Mouse (Mus musculus): Measurements from ENCODE around the gene Cacnb1. TPM values are rescaled to one million over a fixed set of nuclear protein-coding genes. Genes with fewer than 3 reads are reported as not detected.

The Cacnb1 gene
- total and polyA plus RNA-seq, 3 experiments = 2.3 to 4.4 TPM; not detected in 1

GRCm38 (mm10) chr11:98040975-98041374 lies 18.1 kb upstream of the Cacnb1 start:
- Histone ChIP-seq H3K27ac (ENCODE audit: control insufficient read depth, low read depth, low read length) (no peak overlapping the region), H3K4me1 (ENCODE audit: control insufficient read depth in 1 of 2, insufficient read depth in 2 of 2, low read length in 2 of 2) (peaks cover 0 to 11% of the 10 kb centered on the region in 2 experiments; a peak in 1 of 4 replicates), H3K9ac (ENCODE audit: control insufficient read depth, low read depth, low read length, poor library complexity, severe bottlenecking) (no peak overlapping the region), H3K79me2 (ENCODE audit: control insufficient read depth, insufficient read depth, low read length, poor library complexity) (no peaks in the 10 kb centered on the region), H3K4me3 (ENCODE audit: control insufficient read depth in 1 of 2, insufficient read depth in 1 of 2, low read depth in 2 of 2, low read length in 2 of 2) (no peak overlapping the region), H3K27me3 (ENCODE audit: control insufficient read depth in 1 of 2, insufficient read depth in 2 of 2, low read length in 2 of 2) (no peaks in the 10 kb centered on the region), H3K9me3 (replicated peaks; ENCODE audit: insufficient read depth, low read length) (no peaks in the 10 kb centered on the region), H3K36me3 (ENCODE audit: control insufficient read depth in 1 of 2, insufficient read depth in 2 of 2, low read length in 2 of 2) (no peaks in the 10 kb centered on the region)
- no peak for DNase-seq (ENCODE audit: low read depth, low spot score)
- TF ChIP-seq KAT2A (conservative IDR thresholded peaks at IDR 0.05; ENCODE audit: low read depth, low read length) = no peak
- no peak for TF ChIP-seq MYB (IDR thresholded peaks at IDR 0.05; ENCODE audit: low read depth, low read length)
- no peak for TF ChIP-seq TBP (IDR thresholded peaks at IDR 0.05; ENCODE audit: low read depth, low read length)
- TF ChIP-seq HCFC1 (IDR thresholded peaks at IDR 0.05; ENCODE audit: low read depth, low read length) = no peak
- TF ChIP-seq ZC3H11A (IDR thresholded peaks at IDR 0.05; ENCODE audit: low read depth, low read length) = no peak
- no peak for TF ChIP-seq ZMIZ1 (IDR thresholded peaks at IDR 0.05; ENCODE audit: low read depth, low read length)
- TF ChIP-seq ETS1 (IDR thresholded peaks at IDR 0.05; ENCODE audit: low read depth, low read length) = no peak
- no peak for TF ChIP-seq USF1 (IDR thresholded peaks at IDR 0.05; ENCODE audit: low read depth, low read length)

DNA sequence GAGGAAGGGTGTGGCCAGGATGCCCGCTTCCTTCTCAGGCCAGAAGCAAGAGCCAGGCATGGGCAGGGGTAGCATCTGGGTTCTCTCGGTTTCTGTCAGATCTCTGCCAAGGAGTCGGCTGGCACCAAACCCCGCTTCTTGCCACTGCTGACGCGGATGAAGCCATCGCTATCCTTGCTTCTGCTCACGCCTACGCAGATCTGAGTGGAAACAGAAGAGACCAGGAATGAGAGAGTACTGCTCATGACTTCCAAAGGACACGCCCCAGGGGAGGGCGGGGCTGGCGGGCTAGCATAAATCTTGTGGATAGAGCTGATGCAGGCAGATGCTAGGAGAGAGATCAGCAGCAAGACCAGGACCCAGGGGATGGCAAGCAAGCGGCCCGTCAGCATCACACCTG lies 15.0 kb upstream of the Cacnb1 start:
- peak; percentile 30 for DNase-seq (ENCODE audit: low read depth, low spot score)
- no peak for TF ChIP-seq CHD1 (IDR thresholded peaks at IDR 0.05; ENCODE audit: low read depth, low read length)
- TF ChIP-seq RCOR1 (IDR thresholded peaks at IDR 0.05; ENCODE audit: low read depth, low read length) = no peak
- TF ChIP-seq BHLHE40 (IDR thresholded peaks at IDR 0.05; ENCODE audit: borderline replicate concordance, low read depth, low read length) = no peak
- no peak for TF ChIP-seq MYC (IDR thresholded peaks at IDR 0.05; ENCODE audit: low read depth, low read length)
- TF ChIP-seq CTCF (IDR thresholded peaks at IDR 0.05 in 2 of 3, conservative IDR thresholded peaks at IDR 0.05 in 1 of 3; ENCODE audit: control insufficient read depth in 1 of 3, insufficient read depth in 1 of 3, low read depth in 2 of 3, low read length in 3 of 3, poor library complexity in 1 of 3, severe bottlenecking in 1 of 3) = no peak
- no peak for TF ChIP-seq NELFE (IDR thresholded peaks at IDR 0.05; ENCODE audit: low read depth, low read length)
- TF ChIP-seq MAZ (IDR thresholded peaks at IDR 0.05; ENCODE audit: low read depth, low read length) = no peak
- no peak for TF ChIP-seq E2F4 (IDR thresholded peaks at IDR 0.05; ENCODE audit: borderline replicate concordance, low read depth, low read length)
- TF ChIP-seq TCF12 (IDR thresholded peaks at IDR 0.05; ENCODE audit: low read depth, low read length) = no peak
- no peak for TF ChIP-seq MXI1 (IDR thresholded peaks at IDR 0.05; ENCODE audit: low read depth, low read length)
- no peak for TF ChIP-seq TBP (IDR thresholded peaks at IDR 0.05; ENCODE audit: low read depth, low read length)
- TF ChIP-seq USF2 (IDR thresholded peaks at IDR 0.05; ENCODE audit: borderline replicate concordance in 1 of 2, insufficient read depth in 1 of 2, low read depth in 1 of 2, low read length in 2 of 2) = no peak
- TF ChIP-seq POLR2AphosphoS5 (IDR thresholded peaks at IDR 0.05; ENCODE audit: borderline replicate concordance, low read depth, low read length) = no peak
- no peak for TF ChIP-seq CHD2 (IDR thresholded peaks at IDR 0.05; ENCODE audit: low read length)
- no peak for TF ChIP-seq SMC3 (IDR thresholded peaks at IDR 0.05; ENCODE audit: low read depth, low read length)
- no peak for TF ChIP-seq POLR2AphosphoS2 (IDR thresholded peaks at IDR 0.05; ENCODE audit: low read length)
- no peaks in the 10 kb centered on the region for H3K27me3 ChIP-seq (ENCODE audit: control insufficient read depth in 1 of 2, insufficient read depth in 2 of 2, low read length in 2 of 2)
- H3K27ac ChIP-seq (ENCODE audit: control insufficient read depth, low read depth, low read length) = no peak overlapping the region
- no peaks in the 10 kb centered on the region for H3K9me3 ChIP-seq (replicated peaks; ENCODE audit: insufficient read depth, low read length)
- H3K9ac ChIP-seq (ENCODE audit: control insufficient read depth, low read depth, low read length, poor library complexity, severe bottlenecking) = no peak overlapping the region
- H3K4me3 ChIP-seq (ENCODE audit: control insufficient read depth in 1 of 2, insufficient read depth in 1 of 2, low read depth in 2 of 2, low read length in 2 of 2) = no peak overlapping the region
- H3K4me1 ChIP-seq (ENCODE audit: control insufficient read depth in 1 of 2, insufficient read depth in 2 of 2, low read length in 2 of 2) = peaks cover 0 to 11% of the 10 kb centered on the region in 2 experiments; a peak in 1 of 4 replicates
- no peaks in the 10 kb centered on the region for H3K36me3 ChIP-seq (ENCODE audit: control insufficient read depth in 1 of 2, insufficient read depth in 2 of 2, low read length in 2 of 2)
- H3K79me2 ChIP-seq (ENCODE audit: control insufficient read depth, insufficient read depth, low read length, poor library complexity) = no peaks in the 10 kb centered on the region

All from MEL (cell line).